Mouse (Mus musculus): ENCODE data around the gene Grap.
"Not testable (repeated sequence)": the region's sequence is repeated elsewhere in the genome, so short reads cannot be mapped to it uniquely, and the experiment has no call there.

The Grap gene

GRCm38 (mm10) chr11:61639601-61640177, 13.4 kb upstream of the Grap start:
- no peak for DNase-seq (ENCODE audit: low spot score)

- not testable (repeated sequence) for DNase-seq (ENCODE audit: low spot score)
Measured at GRCm38 (mm10) chr11:61640585-61640984, 12.5 kb upstream of the Grap start.

GRCm38 (mm10) chr11:61642106-61642505, 11.0 kb upstream of the Grap start:
- DNase-seq (ENCODE audit: low spot score), result no peak

GRCm38 (mm10) chr11:61643184-61643961, 9.7 kb upstream of the Grap start:
- no peak for DNase-seq (ENCODE audit: low spot score)

- DNase-seq (ENCODE audit: low spot score), result no peak
Measured at GRCm38 (mm10) chr11:61644576-61645326, 8.3 kb upstream of the Grap start.

- no peak for DNase-seq (ENCODE audit: low spot score)
Measured at GRCm38 (mm10) chr11:61645357-61645857, 7.7 kb upstream of the Grap start.

GRCm38 (mm10) chr11:61646499-61647039, 6.5 kb upstream of the Grap start:
- DNase-seq (ENCODE audit: low spot score), result no peak

GRCm38 (mm10) chr11:61647110-61647910, 5.8 kb upstream of the Grap start:
- DNase-seq (ENCODE audit: low spot score), result no peak

GRCm38 (mm10) chr11:61647956-61648748, 4.9 kb upstream of the Grap start:
- no peak for DNase-seq (ENCODE audit: low spot score)

- no peak for DNase-seq (ENCODE audit: low spot score)
Measured at GRCm38 (mm10) chr11:61648749-61649115, 4.3 kb upstream of the Grap start.

- no peak for DNase-seq (ENCODE audit: low spot score)
Measured at GRCm38 (mm10) chr11:61649163-61649580, 3.9 kb upstream of the Grap start.

- no peak for DNase-seq (ENCODE audit: low spot score)
Measured at GRCm38 (mm10) chr11:61649626-61650025, 3.4 kb upstream of the Grap start.

GRCm38 (mm10) chr11:61650470-61651265, 2.4 kb upstream of the Grap start:
- DNase-seq (ENCODE audit: low spot score), result no peak

- no peak for DNase-seq (ENCODE audit: low spot score)
Measured at GRCm38 (mm10) chr11:61652216-61652615, 849 bp upstream of the Grap start.

- DNase-seq (ENCODE audit: low spot score), result no peak
Measured at GRCm38 (mm10) chr11:61653568-61653967, 503 bp downstream of the Grap start.

- DNase-seq (ENCODE audit: low spot score), result no peak
Measured at GRCm38 (mm10) chr11:61654786-61655311, 1.8 kb downstream of the Grap start.

GRCm38 (mm10) chr11:61655649-61656048, 2.6 kb downstream of the Grap start:
- DNase-seq (ENCODE audit: low spot score), result no peak

GRCm38 (mm10) chr11:61656148-61656850, 3.2 kb downstream of the Grap start:
- DNase-seq (ENCODE audit: low spot score), result no peak

GRCm38 (mm10) chr11:61657432-61657831, 4.4 kb downstream of the Grap start:
- no peak for DNase-seq (ENCODE audit: low spot score)

Data from ovary, postnatal 10 days (tissue).